Mouse (Mus musculus): ENCODE measurements around the gene Lyrm1. TPM values are rescaled to one million over a fixed set of nuclear protein-coding genes. Genes with fewer than 3 reads are reported as not detected.

Lyrm1 gene
- polyA plus RNA-seq (2017; shearing (Covaris generic)), result 10 to 100 TPM; 17.0 to 28.9 TPM

GRCm38 (mm10) chr7:119895639-119896512 lies at the start of gene Lyrm1, which contains the start of gene Dcun1d3:
Gene Lyrm1 (plus strand): TSS chr7:119895861.
Gene Dcun1d3 (minus strand): TSS chr7:119896298.

Other genes starting within 250 kb of the Lyrm1 start
- not detected for gene Acsm4, start 205.8 kb upstream of the Lyrm1 start, polyA plus RNA-seq (2017; shearing (Covaris generic))
- 10 to 100 TPM; 78.6 to 82.8 TPM for gene Thumpd1, start 175.1 kb upstream of the Lyrm1 start, polyA plus RNA-seq (2017; shearing (Covaris generic))
- under 1 TPM; 0.05 to 0.24 TPM for gene Acsm3, start 134.9 kb upstream of the Lyrm1 start, polyA plus RNA-seq (2017; shearing (Covaris generic))
- 10 to 100 TPM; 48.5 to 54.4 TPM for gene Rexo5, start 101.9 kb upstream of the Lyrm1 start, polyA plus RNA-seq (2017; shearing (Covaris generic))
- 10 to 100 TPM; 11.7 TPM for gene Eri2, start 101.8 kb upstream of the Lyrm1 start, polyA plus RNA-seq (2017; shearing (Covaris generic))
- 10 to 100 TPM; 14.9 to 22.2 TPM for gene Dcun1d3, start 437 bp downstream of the Lyrm1 start, polyA plus RNA-seq (2017; shearing (Covaris generic))
- 1 to 10 TPM in 1 of 2 experiments, under 1 TPM in 1; 0.34 to 1.4 TPM for gene Dnah3, start 199.4 kb downstream of the Lyrm1 start, polyA plus RNA-seq (2017; shearing (Covaris generic))
- gene Tmem159, start 206.5 kb downstream of the Lyrm1 start, polyA plus RNA-seq (2017; shearing (Covaris generic)), result 10 to 100 TPM in 1 of 2 experiments, 1 to 10 TPM in 1; 9.1 to 15.1 TPM
- under 1 TPM in 1 of 2 experiments, not detected in 1; 0.27 TPM for gene Zp2, start 249.4 kb downstream of the Lyrm1 start, polyA plus RNA-seq (2017; shearing (Covaris generic))